Comparison of ENCODE assay signal across 7 mouse cellular contexts in genomic region chr10:39371467-39371866, GRCm38 (mm10). TPM values are rescaled to one million over a fixed set of nuclear protein-coding genes. Genes with fewer than 3 reads are reported as not detected.
DNase-seq lines count a peak whose midpoint lies in the region; ATAC-seq and TF ChIP-seq lines count a peak whose summit lies in the region.

No protein-coding gene starts in this region.

- H3K36me3 ChIP-seq in limb, embryonic 14.5 days (ENCODE audit: control insufficient read depth, insufficient read depth, low read length), result no peaks in the 10 kb centered on the region
- no peaks in the 10 kb centered on the region for H3K36me3 ChIP-seq in stomach, embryonic 16.5 days (ENCODE audit: control insufficient read depth, insufficient read depth, low read length)

- H3K27ac ChIP-seq in embryonic fibroblast, embryonic 13.5 days (ENCODE audit: insufficient read depth, low read length), result no peak overlapping the region
- no peak overlapping the region for H3K27ac ChIP-seq in limb, embryonic 14.5 days (replicated peaks; ENCODE audit: low read depth, low read length)
- H3K27ac ChIP-seq in stomach, embryonic 16.5 days (ENCODE audit: low read length), result no peak overlapping the region

- no peaks in the 10 kb centered on the region for H3K27me3 ChIP-seq in limb, embryonic 14.5 days (ENCODE audit: control insufficient read depth, insufficient read depth, low read length)
- no peaks in the 10 kb centered on the region for H3K27me3 ChIP-seq in stomach, embryonic 16.5 days (ENCODE audit: control insufficient read depth, insufficient read depth, low read length)

- TF ChIP-seq CTCF in embryonic fibroblast, embryonic 13.5 days (IDR thresholded peaks at IDR 0.05; ENCODE audit: borderline replicate concordance, insufficient read depth, low read length), result no peak

- DNase-seq in retina, postnatal 1 day, result peak; percentile 15
- DNase-seq in retina, embryonic 14.5 days (ENCODE audit: low spot score), result no peak
- DNase-seq in limb, embryonic 14.5 days (ENCODE audit: low spot score), result no peak
- no peak for DNase-seq in MN1 (ENCODE audit: low spot score)
- no peak for DNase-seq in gastrocnemius, postnatal 36 days

- H3K9ac ChIP-seq in limb, embryonic 14.5 days (ENCODE audit: low read depth, low read length, severe bottlenecking), result no peak overlapping the region
- peak overlapping the region; percentile 89 for H3K9ac ChIP-seq in stomach, embryonic 16.5 days (ENCODE audit: low read length)

- H3K9me3 ChIP-seq in limb, embryonic 14.5 days (ENCODE audit: control insufficient read depth, low read length), result no peaks in the 10 kb centered on the region
- H3K9me3 ChIP-seq in stomach, embryonic 16.5 days (replicated peaks; ENCODE audit: control insufficient read depth, low read length), result no peaks in the 10 kb centered on the region

- H3K4me2 ChIP-seq in limb, embryonic 14.5 days (replicated peaks; ENCODE audit: low read depth, low read length, severe bottlenecking), result peak overlapping the region; percentile 72
- peak overlapping the region; percentile 61 for H3K4me2 ChIP-seq in stomach, embryonic 16.5 days (ENCODE audit: low read depth, low read length)

- no peak for TF ChIP-seq POLR2A in embryonic fibroblast, embryonic 13.5 days (IDR thresholded peaks at IDR 0.05; ENCODE audit: low read depth, low read length)
- TF ChIP-seq POLR2A in limb, embryonic 14.5 days (IDR thresholded peaks at IDR 0.05; ENCODE audit: borderline replicate concordance, extremely low read depth, insufficient read depth, insufficient read length), result no peak

- WGBS in limb, embryonic 14.5 days, result 73% methylated on average over 2 of the region's 2 CpGs
- 52% methylated on average over 2 of the region's 2 CpGs for WGBS in stomach, embryonic 16.5 days

- intact Hi-C loops in gastrocnemius, postnatal 36 days (cut with DNase I), result loop anchor here (5.0 kb wide), 2 partner anchors 129 to 136 kb away; no protein-coding TSS in a partner anchor

- peak overlapping the region; percentile 82 for H3K4me3 ChIP-seq in embryonic fibroblast, embryonic 13.5 days (ENCODE audit: insufficient read depth, low read length)
- H3K4me3 ChIP-seq in limb, embryonic 14.5 days (replicated peaks; ENCODE audit: low read length), result peak overlapping the region; percentile 89
- H3K4me3 ChIP-seq in stomach, embryonic 16.5 days (replicated peaks; ENCODE audit: low read length), result peak overlapping the region; percentile 93

- no peak for ATAC-seq in limb, embryonic 14.5 days (ENCODE audit: low FRiP score, low read depth)
- no peak for ATAC-seq in stomach, embryonic 16.5 days (ENCODE audit: insufficient read depth, low FRiP score)

- H3K4me1 ChIP-seq in embryonic fibroblast, embryonic 13.5 days (ENCODE audit: control insufficient read depth, insufficient read depth, low read length), result no peaks in the 10 kb centered on the region
- peaks cover 7% of the 10 kb centered on the region; the same call in 1 of the 2 replicates for H3K4me1 ChIP-seq in limb, embryonic 14.5 days (ENCODE audit: control insufficient read depth, insufficient read depth, low read length)
- H3K4me1 ChIP-seq in stomach, embryonic 16.5 days (ENCODE audit: control insufficient read depth, insufficient read depth, low read length), result peaks cover 19% of the 10 kb centered on the region

RNA-seq across cellular contexts. Expression of gene Fyn, which starts 2.8 kb away (rescaled TPM):
- polyA plus RNA-seq in embryonic fibroblast, embryonic 13.5 days (2011; ENCODE audit: insufficient read length, low read depth, missing spikeins), result 56.4 and 64.6 TPM in 2 replicates
- 53.5 and 58.4 TPM in 2 replicates for polyA plus RNA-seq in limb, embryonic 14.5 days (2012; rRNA removed)
- polyA plus RNA-seq in limb, embryonic 14.5 days (2014; fragmentation: Nextera tagmentation; extraction: Ambion mirVana), result 51.5 and 53.4 TPM in 2 replicates
- polyA plus RNA-seq in stomach, embryonic 16.5 days (2015; fragmentation: Nextera tagmentation; extraction: Ambion mirVana), result 18.2 and 20.2 TPM in 2 replicates
- total RNA-seq in gastrocnemius, postnatal 36 days (2021), result 1 to 10 TPM; 6.7 to 8.0 TPM
